Mouse (Mus musculus) neural tube, embryonic 14.5 days (tissue): ENCODE measurements at regions not wholly inside any gene's neighbourhood (a gene's known extent, or its start where the extent isn't known, plus 50 kb on each side); places are given as distances from the start of the nearest gene placed in this dataset.
A peak's percentile ranks its signal among the peaks of the same experiment; 100 is the strongest.

Source experiments
- ATAC-seq: fragments of 200-750 bp; cut with Nextera tagmentation; 2 replicates; pipeline ENCODE4 v1.8.0; 2017; ENCODE audit warnings: low read depth, mild to moderate bottlenecking, moderate TSS enrichment, moderate library complexity
- H3K27ac ChIP-seq: fragments of 300-500 bp; sonication (generic); 2 replicates; pipeline ENCODE4 v1.5.1; 2014; ENCODE audit warnings: low read depth, mild to moderate bottlenecking, control low read depth, low read length, moderate library complexity, mixed read lengths
- H3K27me3 ChIP-seq: fragments of 300-500 bp; sonication (generic); 2 replicates; pipeline ENCODE4 v1.6.1; 2014; ENCODE audit warnings: low read length; ENCODE audit not compliant: control insufficient read depth, insufficient read depth
- H3K36me3 ChIP-seq: fragments of 300-500 bp; sonication (generic); 2 replicates; pipeline ENCODE4 v1.6.1; 2014; ENCODE audit warnings: low read length, mixed read lengths; ENCODE audit not compliant: control insufficient read depth, insufficient read depth
- H3K4me1 ChIP-seq: fragments of 300-500 bp; sonication (generic); 2 replicates; pipeline ENCODE4 v1.6.1; 2014; ENCODE audit warnings: low read length; ENCODE audit not compliant: control insufficient read depth, insufficient read depth
- H3K4me2 ChIP-seq: fragments of 300-500 bp; sonication (generic); 2 replicates; pipeline ENCODE4 v1.6.1; 2014; ENCODE audit warnings: mild to moderate bottlenecking, low read depth, low read length, control low read depth
- H3K4me3 ChIP-seq: fragments of 300-500 bp; sonication (generic); 2 replicates; pipeline ENCODE4 v1.5.1; 2014; ENCODE audit warnings: low read depth, low read length, control low read depth, mixed read lengths
- H3K9ac ChIP-seq: fragments of 300-500 bp; sonication (generic); replicated peaks from 2 replicates; pipeline ENCODE4 v1.6.1; 2014; ENCODE audit warnings: low read depth, mild to moderate bottlenecking, control low read depth, low read length, mixed read lengths
- H3K9me3 ChIP-seq: fragments of 300-500 bp; sonication (generic); 2 replicates; pipeline ENCODE4 v1.6.1; 2016; ENCODE audit warnings: low read length; ENCODE audit not compliant: control insufficient read depth
- whole genome bisulfite sequencing: fragments of 180-500 bp; shearing (Covaris S2); extraction: QIAGEN DNeasy Blood & Tissue Kit; methylation state at CpG from one replicate; pipeline ENCODE4 v1.1.7; 2014; 5-methylcytosine and 5-hydroxymethylcytosine counted together

GRCm38 (mm10) chr16:95839512-95840253 lies 137.8 kb downstream of the Ets2 start:
- ATAC-seq: no peak
- H3K27ac ChIP-seq: no peak overlapping the region
- H3K4me1 ChIP-seq: 0 out of 2 replicates have a peak, but pooled peaks cover 2% of the 10 kb centered on the region
- no peaks in the 10 kb centered on the region for H3K27me3 ChIP-seq
- no peak overlapping the region for H3K9ac ChIP-seq
- no peaks in the 10 kb centered on the region for H3K9me3 ChIP-seq
- H3K4me3 ChIP-seq: no peak overlapping the region
- WGBS: 83% methylated on average over 5 of the region's 5 CpGs
- no peak overlapping the region for H3K4me2 ChIP-seq
- no peaks in the 10 kb centered on the region for H3K36me3 ChIP-seq

DNA sequence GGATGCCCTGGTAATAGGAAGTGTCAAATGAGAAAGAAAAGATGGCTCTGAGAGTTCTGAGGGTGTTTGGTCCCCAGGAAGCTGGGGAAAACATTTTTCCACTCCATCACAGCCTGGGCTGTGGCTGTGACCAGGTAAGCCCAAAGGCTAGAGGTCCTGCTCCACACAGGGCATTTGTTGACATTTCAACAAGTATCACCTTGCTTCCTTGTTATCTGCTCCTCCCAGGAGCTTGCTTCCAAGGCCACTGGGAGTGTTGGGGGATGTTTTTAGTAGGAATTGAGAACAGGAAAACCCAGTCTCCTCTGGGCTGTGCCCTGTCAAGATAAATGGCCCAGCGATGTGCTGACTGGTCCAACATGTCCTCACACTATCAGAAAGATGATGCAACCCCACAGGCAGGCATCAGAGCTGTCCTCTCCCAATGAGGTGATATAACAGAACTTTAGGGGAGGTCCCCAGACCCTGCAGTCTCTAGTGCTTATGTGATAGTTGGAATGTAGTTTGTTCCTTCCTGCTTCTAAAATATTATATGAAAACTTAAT lies 137.1 kb downstream of the Ets2 start:
- ATAC-seq: no peak
- no peak overlapping the region for H3K9ac ChIP-seq
- no peaks in the 10 kb centered on the region for H3K36me3 ChIP-seq
- 83% methylated on average over 1 of the region's 1 CpGs for WGBS
- no peak overlapping the region for H3K27ac ChIP-seq
- H3K4me1 ChIP-seq: no peaks in the 10 kb centered on the region
- no peaks in the 10 kb centered on the region for H3K9me3 ChIP-seq
- no peak overlapping the region for H3K4me3 ChIP-seq
- H3K27me3 ChIP-seq: no peaks in the 10 kb centered on the region
- H3K4me2 ChIP-seq: no peak overlapping the region

- no peak overlapping the region for H3K9ac ChIP-seq
- H3K27me3 ChIP-seq: no peaks in the 10 kb centered on the region
- no peaks in the 10 kb centered on the region for H3K36me3 ChIP-seq
- no peak overlapping the region for H3K4me3 ChIP-seq
- H3K9me3 ChIP-seq: no peaks in the 10 kb centered on the region
- WGBS: 94% methylated on average over 3 of the region's 3 CpGs
- no peak overlapping the region for H3K27ac ChIP-seq
- H3K4me2 ChIP-seq: no peak overlapping the region
- no peak for ATAC-seq
- no peaks in the 10 kb centered on the region for H3K4me1 ChIP-seq
Observed at GRCm38 (mm10) chr16:95838478-95838846, 136.6 kb downstream of the Ets2 start.

DNA sequence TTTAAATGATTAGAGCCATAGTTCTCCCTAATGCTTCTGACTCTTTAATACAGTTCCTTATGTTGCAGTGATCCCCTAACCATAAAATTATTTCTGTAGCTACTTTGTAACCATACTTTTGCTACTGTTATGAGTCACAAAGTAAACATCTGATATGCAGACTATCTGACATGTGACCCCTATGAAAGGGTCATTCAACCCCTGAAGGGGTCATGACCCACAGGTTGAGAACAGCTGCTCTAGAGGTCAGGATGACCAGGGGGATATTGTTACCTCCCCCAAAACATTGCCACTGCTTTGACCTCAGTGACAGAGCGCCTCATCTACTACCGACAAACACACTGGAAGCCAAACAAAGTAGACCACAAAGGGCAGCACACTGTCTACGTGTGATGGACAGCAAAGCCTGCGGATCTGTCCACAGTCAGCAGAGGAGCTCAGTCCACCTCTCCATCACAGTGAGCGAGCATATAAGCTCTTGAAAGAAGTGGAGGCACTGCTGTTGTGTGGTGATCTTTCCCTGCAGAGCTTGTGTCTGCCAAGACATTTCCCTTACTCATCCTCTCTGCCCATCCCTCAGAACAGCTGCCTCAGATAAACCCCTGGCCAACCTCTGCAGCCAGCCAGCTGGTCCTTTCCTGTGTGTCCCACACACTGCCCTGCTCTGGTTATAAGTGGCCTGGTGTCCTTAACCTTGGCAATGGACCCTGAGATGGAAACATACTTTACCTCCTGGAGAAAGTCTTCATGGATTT lies 136.0 kb downstream of the Ets2 start:
- Histone ChIP-seq H3K27ac (no peak overlapping the region), H3K4me2 (no peak overlapping the region), H3K4me3 (no peak overlapping the region), H3K9ac (no peak overlapping the region), H3K27me3 (no peaks in the 10 kb centered on the region), H3K9me3 (no peaks in the 10 kb centered on the region), H3K4me1 (no peaks in the 10 kb centered on the region; the same call in 1 of the 2 replicates), H3K36me3 (no peaks in the 10 kb centered on the region)
- ATAC-seq: no peak
- WGBS: 80% methylated on average over 5 of the region's 5 CpGs

GRCm38 (mm10) chr16:95835941-95836340 lies 134.1 kb downstream of the Ets2 start:
- H3K4me1 ChIP-seq: peaks cover 5% of the 10 kb centered on the region; the same call in 1 of the 2 replicates
- H3K27me3 ChIP-seq: no peaks in the 10 kb centered on the region
- no peak overlapping the region for H3K4me3 ChIP-seq
- H3K27ac ChIP-seq: no peak overlapping the region
- no peak overlapping the region for H3K9ac ChIP-seq
- H3K36me3 ChIP-seq: no peaks in the 10 kb centered on the region
- 91% methylated on average over 1 of the region's 1 CpGs for WGBS
- H3K9me3 ChIP-seq: no peaks in the 10 kb centered on the region
- no peak overlapping the region for H3K4me2 ChIP-seq
- no peak for ATAC-seq

DNA sequence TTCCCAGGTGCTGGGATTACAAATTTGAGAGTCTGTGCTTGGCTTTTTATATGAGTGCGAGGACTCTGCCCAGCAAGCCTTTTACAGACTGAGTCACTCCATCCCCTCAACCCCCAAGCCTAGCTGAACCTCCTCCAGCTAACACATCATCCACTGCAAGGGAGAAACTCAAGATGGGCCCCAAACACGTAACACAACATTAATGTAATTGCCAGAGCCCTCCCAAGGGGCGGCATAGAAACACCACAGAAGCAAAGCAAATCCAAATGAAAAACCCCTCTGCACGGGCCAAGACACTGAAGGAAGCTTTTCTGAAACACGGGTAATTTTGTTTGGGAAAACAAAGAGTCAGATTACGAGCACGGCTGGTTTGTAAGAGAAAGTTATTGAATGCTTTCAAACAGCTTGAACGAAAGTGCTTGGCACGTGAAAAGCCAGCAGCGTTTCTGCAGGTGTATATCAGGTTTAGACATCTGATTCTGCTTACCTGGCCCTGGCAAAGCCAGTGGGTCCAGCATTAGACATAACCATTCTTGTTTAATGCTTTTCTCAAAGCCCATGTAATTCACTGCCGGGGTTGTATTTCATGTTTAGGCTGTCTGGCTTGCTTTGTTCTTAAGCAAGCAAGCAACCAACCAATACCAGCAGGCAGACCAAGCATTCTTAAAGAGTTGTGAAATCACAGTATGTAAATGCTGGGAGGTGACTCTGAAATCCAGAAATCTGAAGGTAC lies 132.8 kb downstream of the Ets2 start:
- Histone ChIP-seq H3K4me1 (peaks cover 5% of the 10 kb centered on the region; the same call in 1 of the 2 replicates), H3K4me3 (no peak overlapping the region), H3K9ac (no peak overlapping the region), H3K27me3 (no peaks in the 10 kb centered on the region), H3K27ac (no peak overlapping the region), H3K4me2 (no peak overlapping the region), H3K9me3 (no peaks in the 10 kb centered on the region), H3K36me3 (no peaks in the 10 kb centered on the region)
- WGBS: 44% methylated on average over 11 of the region's 11 CpGs
- no peak for ATAC-seq

DNA sequence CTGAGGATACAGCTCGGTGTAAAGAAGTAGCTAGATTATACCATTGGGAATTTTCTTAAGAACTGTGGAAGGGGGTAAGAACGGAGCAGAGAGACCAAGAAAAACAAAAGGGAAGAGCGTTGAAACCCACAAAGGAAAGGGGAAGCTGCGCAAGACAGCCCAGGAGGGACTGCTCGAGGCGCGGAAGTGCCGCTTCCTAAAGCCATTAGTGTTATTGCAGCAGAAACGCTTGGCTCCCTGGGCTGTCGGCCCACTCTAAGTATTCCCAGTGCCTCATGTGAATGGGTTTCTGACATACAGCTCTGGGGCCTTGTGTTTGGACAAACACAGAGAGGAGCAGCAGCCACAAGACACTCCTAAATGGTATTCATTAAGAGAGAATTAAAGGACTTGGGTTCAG lies 131.6 kb downstream of the Ets2 start:
- no peaks in the 10 kb centered on the region for H3K9me3 ChIP-seq
- no peak overlapping the region for H3K4me3 ChIP-seq
- H3K4me2 ChIP-seq: no peak overlapping the region
- peak; percentile 5; the same call in 1 of the 2 replicates for ATAC-seq
- H3K27me3 ChIP-seq: no peaks in the 10 kb centered on the region
- peak overlapping the region; percentile 16; the same call in 1 of the 2 replicates for H3K27ac ChIP-seq
- peaks cover 5% of the 10 kb centered on the region; the same call in 1 of the 2 replicates for H3K4me1 ChIP-seq
- H3K36me3 ChIP-seq: no peaks in the 10 kb centered on the region
- no peak overlapping the region for H3K9ac ChIP-seq
- WGBS: 42% methylated on average over 10 of the region's 10 CpGs

DNA sequence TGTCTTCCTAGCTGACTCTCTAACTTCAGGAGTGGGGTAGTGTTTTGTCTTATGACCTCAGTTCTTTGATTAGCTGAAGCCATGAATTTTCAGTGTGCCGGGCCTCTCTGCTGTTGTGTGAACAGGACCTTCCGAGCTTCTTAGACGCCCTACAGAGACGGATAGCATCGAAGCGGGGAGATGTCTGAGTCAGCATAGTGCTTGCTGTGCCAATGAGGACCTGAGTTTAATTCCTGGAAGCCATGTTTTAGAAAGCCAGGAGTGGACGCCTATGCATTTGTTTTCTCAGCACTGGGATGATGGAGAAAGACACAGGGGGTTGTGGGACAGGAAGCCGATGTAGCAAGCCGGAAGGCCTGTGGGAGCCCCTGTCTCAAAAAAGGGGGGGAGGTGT lies 130.5 kb downstream of the Ets2 start:
- Histone ChIP-seq H3K9me3 (no peaks in the 10 kb centered on the region), H3K4me2 (no peak overlapping the region), H3K27ac (peak overlapping the region; percentile 10; the same call in 1 of the 2 replicates), H3K36me3 (no peaks in the 10 kb centered on the region), H3K4me1 (peaks cover 5% of the 10 kb centered on the region; the same call in 1 of the 2 replicates), H3K4me3 (no peak overlapping the region), H3K9ac (no peak overlapping the region), H3K27me3 (no peaks in the 10 kb centered on the region)
- 0 out of 2 replicates have a peak, but pooled peaks have one; percentile 12 for ATAC-seq
- 36% methylated on average over 9 of the region's 9 CpGs for WGBS
